Mouse (Mus musculus): ENCODE data around the gene Col1a2. TPM values are rescaled to one million over a fixed set of nuclear protein-coding genes. Genes with fewer than 3 reads are reported as not detected.

Gene Col1a2
- total RNA-seq, 1 experiment from 2014 or later = not detected

DNA sequence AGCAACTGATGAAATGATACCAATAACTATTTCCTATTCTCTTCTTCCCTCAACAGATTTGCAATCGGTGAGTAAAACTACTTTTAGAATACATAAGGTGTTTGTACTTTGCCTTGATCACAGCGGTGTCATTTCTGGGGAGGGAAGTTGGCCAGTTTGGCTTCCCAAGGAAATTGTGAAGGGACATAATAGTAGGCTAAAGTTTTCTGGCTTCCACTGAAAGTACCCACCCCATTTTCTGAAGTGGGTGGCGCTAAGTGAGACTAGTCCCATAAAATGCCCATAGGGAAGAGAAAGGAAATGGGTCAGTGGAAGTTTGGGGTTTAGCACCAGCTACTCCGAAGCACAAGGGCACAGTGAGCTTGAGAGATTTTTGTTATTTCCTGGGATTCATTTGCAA is 3.7 kb downstream of the Col1a2 start:
- ATAC-seq (ENCODE audit: extremely low read depth, insufficient number of reproducible peaks, low FRiP score, poor library complexity, severe bottlenecking) = no peak

DNA sequence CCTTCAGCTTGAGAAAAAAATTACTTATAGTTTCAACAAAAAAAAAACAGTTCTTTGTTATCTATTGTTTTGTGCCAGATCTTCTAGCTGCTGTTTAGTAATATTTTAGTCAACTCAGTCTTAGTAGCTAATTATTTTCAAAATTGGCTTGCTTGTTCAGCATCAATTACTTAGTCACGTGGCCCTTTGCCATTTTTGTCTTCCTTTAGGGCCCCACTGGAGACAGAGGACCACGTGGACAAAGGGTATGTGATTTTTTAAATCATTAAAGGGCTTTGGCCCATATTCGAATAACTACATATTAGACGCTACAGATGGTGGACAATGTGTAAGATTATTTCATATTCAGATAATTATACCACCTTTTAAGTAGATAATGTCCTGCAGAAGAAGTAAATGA is 4.8 kb downstream of the Col1a2 start:
- ATAC-seq (ENCODE audit: extremely low read depth, insufficient number of reproducible peaks, low FRiP score, poor library complexity, severe bottlenecking) = no peak

DNA sequence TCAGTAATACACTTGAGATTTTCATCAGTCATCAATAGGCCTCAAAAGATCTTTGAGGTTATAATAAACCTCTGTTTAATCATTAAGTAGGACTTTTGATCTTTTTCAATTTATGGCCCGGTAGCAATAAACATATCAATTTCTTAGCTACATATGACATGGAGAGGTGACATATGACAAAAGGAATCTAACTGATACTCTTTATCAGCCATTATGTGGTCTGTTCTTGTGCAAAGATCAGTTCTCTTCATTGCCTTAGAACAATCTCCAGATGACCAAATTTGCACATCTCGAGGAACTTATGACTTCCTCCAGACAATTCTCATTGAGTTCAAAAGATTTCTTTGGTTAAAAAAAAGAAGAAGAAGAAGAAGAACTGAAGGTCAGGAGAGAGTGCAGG is 10.1 kb downstream of the Col1a2 start:
- ATAC-seq (ENCODE audit: extremely low read depth, insufficient number of reproducible peaks, low FRiP score, poor library complexity, severe bottlenecking) = no peak

DNA sequence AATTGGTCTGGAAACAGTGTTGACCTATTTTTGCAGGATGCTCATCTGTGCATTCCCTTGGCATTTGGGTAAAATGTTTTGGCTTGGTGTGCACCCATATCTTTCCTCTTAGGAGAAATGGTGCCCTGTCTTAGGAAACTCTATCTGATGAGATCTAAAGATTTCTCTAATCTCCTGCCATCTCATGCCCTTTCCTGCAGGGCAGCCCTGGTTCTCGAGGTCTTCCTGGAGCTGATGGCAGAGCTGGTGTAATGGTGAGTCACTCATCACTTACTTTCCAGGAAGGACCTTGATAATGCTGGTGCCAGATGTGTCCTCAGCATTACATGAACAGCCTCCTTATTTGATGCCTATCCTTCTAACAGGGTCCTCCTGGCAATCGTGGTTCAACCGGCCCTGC is 16.4 kb downstream of the Col1a2 start:
- no peak for ATAC-seq (ENCODE audit: extremely low read depth, insufficient number of reproducible peaks, low FRiP score, poor library complexity, severe bottlenecking)

DNA sequence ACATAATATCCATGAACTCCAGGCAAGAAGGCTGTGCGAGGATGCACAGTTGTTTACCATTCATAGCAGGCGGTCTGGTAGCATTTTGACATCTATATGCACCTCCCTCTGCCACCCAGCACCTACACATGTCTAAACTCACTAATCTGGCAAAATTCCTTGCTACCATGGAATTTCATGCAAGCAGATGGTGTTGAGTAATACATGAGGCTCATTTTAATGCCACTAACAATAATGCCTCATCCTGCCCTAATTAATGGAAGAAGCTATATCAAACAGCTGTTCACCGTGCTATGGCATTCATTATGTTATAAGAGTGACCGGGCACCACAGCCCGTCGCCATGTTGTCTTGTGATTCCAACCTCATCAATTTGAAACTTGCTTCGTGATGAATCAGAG is 23.8 kb downstream of the Col1a2 start:
- ATAC-seq (ENCODE audit: extremely low read depth, insufficient number of reproducible peaks, low FRiP score, poor library complexity, severe bottlenecking) = no peak

DNA sequence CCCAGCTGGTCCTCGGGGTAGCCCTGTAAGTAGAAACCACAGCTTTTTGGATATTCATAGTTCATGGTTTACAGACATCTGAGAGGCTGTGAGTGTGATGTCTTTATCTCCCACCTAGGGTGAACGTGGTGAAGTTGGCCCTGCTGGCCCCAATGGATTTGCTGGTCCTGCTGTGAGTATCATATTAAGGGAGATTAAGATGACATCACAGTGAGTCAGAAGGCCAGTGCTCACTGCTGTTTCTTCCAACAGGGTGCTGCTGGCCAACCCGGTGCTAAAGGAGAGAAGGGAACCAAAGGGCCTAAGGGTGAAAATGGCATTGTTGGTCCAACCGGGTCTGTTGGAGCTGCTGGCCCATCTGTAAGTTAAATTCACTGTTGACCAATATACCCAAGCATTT is 26.4 kb downstream of the Col1a2 start:
- ATAC-seq (ENCODE audit: extremely low read depth, insufficient number of reproducible peaks, low FRiP score, poor library complexity, severe bottlenecking) = no peak

DNA sequence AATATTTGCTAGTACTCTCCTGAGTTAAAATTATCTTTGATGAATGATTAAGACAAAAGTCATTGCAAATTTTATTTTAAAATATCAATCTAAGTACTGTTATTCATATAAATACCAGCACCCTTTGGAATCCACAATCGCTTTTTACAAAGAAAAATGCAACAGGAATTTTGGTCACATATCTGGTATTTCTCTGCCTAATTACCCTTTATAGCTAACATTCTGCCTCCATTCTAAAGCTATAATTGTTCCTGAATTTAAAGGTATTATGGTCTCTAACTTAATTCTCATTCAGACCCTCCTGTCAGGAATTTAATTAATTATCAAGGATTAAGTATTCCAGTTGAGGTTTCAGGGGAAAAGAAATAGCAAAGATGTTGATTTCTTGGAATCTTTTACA is 28.3 kb downstream of the Col1a2 start:
- no peak for ATAC-seq (ENCODE audit: extremely low read depth, insufficient number of reproducible peaks, low FRiP score, poor library complexity, severe bottlenecking)

DNA sequence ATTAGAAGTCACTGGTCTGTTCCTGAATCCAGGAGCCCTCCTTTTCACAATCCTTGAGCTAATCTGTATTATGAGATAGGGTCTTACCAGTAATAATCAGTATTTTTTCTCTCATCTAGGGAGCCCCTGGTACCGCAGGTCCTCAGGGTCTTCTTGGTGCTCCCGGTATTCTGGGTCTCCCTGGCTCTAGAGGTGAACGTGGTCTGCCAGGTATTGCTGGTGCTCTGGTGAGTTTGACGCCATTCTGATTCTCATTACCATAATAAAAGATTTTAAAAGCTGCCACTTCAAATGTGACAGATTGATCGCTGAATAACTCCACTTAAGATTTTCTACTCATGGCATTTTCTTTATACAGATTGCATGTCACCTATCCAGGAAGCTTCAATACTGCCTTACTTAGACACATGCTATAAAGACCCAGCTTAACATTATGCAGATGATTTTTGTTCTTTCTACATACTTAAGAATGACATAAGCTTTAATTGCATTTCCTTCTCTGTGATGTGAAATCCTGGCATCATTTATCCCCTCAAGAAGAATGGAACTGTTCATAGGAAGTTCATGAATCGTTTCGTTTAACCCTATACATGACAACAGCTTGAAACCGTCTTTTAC is 30.0 kb downstream of the Col1a2 start:
- ATAC-seq (ENCODE audit: extremely low read depth, insufficient number of reproducible peaks, low FRiP score, poor library complexity, severe bottlenecking) = no peak

DNA sequence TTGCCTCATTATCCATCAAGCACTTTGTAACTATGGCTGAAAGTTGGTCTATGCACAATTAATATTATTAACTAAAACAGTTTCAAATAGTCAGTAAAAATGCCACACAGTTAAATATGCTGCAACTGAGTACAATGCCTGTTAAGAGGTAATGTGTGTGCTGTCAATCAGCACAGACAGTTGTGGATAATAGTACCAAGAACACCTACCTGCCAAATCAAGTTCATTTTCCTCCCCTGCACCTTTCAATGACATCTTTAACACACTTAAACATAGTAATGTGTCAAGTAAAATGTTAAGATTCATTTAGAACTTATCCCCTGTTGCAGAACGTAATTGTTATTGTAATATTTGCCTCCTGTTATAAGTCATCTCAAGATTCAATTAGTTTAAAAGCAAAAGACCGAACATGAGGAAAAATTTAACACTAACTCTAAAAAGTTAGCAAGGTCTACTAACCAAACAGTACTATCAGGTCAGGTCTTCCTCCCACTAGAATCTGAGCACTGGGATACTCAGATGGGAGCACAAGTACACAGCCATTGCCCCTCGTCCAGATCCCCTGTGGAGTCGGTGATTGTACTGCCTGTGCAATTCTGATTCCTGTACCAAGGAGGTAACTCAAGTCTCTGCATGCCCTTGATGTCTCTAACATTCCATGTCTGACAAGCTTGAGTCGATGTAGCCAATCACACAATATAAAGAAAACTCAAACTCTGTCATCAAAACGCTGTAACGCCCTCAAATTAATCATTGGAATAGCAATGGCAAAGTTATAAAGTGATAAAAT is 37.5 kb downstream of the Col1a2 start:
- ATAC-seq (ENCODE audit: extremely low read depth, insufficient number of reproducible peaks, low FRiP score, poor library complexity, severe bottlenecking) = no peak

DNA sequence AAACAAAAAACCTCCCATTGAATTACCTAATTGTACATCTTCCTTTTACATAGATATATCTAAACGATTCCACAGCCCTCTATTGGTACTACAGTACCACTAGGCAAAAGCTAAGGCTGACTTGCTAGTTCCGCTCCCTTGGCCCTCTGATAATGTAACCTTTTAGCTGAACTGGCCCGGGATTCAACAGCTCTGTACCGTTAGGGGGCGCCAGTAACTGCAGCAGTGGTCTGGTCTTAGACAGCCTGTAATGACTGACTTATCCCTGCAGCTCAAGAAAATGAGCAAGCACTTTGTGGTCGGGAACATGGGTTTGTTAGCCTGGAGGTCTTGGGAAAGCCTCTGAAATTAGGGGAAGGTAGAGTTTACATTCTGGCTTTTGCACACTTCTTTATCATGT is 39.9 kb downstream of the Col1a2 start:
- peak; percentile 39; the same call in 1 of the 2 replicates for ATAC-seq (ENCODE audit: extremely low read depth, insufficient number of reproducible peaks, low FRiP score, poor library complexity, severe bottlenecking)

DNA sequence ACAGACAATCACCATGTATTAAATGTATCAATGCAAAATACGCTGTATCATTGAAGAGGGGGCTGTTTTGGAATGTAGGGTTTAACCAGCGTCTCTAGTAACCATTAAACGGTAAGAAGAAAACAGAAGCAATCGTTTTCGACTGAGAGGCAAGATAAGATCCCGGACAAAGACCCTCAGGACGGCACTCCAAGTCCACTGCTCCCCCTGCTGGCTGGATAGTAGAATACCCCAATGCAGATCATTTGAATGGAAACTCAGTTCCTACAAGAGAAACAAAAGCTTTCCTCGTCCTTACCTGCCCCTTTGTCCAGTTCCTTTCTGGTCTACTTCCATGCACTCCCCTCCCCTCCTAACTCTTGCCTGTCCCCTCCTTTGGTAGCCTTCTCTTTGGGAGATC is 41.1 kb downstream of the Col1a2 start:
- peak; percentile 58; the same call in 1 of the 2 replicates for ATAC-seq (ENCODE audit: extremely low read depth, insufficient number of reproducible peaks, low FRiP score, poor library complexity, severe bottlenecking)

DNA sequence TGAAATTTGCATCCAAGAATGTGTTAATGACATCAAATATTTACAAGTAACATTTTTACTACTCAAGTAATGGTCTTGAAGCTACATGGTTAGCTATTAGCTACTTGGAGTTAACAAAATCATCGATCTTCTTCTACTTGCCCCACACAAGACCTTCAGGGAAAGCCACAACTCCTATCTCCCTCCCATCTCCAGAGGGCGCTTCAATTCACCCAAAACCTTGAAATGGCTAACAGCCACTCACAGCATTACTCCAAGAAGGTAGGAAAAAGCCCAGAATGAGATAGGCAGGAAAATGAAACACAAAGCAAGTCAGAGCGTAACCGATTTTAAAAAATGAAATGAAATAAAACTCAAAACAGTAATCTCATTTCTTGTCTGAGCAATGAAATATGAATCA is 44.3 kb downstream of the Col1a2 start:
- no peak for ATAC-seq (ENCODE audit: extremely low read depth, insufficient number of reproducible peaks, low FRiP score, poor library complexity, severe bottlenecking)

DNA sequence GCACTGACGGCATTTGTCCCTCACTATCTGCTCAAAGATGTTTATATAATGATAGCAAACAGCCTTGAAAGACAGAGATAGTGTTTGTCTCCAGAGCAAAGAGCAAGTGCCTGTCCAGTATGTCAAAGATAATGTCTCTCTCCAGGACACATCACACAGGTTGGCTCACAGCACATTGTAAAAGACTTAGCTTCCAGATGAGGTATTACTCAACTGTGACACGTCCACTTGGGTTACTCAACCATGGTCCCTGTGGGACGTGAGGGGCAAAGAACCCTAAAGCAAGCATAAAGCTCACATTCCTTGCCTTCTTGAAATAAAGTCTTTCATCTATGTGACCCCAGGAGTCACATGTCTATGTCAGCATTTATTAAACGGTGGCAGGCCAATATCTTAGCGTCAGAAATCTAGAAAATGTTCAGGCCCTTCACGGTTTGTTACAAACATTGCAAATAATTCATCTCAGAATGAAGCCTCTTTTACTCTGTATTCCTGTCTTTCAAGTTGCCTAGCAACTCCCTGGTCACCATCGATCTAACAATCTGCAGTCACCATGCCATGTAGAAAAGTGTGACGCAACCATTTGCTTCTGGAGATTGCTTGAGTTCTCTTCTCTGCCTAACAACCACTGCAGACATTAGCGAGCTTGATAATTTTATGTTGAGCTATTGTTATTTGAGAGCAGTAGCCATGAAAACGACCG is 45.4 kb downstream of the Col1a2 start:
- no peak for ATAC-seq (ENCODE audit: extremely low read depth, insufficient number of reproducible peaks, low FRiP score, poor library complexity, severe bottlenecking)

DNA sequence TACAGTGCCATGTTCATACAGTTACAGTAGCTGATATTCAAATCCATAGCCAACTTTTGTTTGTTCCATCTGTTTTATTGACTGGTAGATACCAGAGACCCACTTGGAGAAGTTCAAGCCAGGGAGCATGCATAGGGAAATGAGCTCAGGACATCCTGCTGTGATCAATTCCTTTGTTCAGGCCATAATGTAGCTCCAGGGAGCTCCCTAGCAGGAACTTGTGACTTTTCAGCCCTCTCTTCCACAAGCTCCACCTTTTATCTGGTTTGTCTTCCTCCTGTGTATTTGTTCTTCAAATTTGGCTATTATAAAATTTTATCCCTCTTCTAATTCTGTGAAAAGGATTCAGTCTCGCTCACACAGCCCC is 45.9 kb downstream of the Col1a2 start:
- ATAC-seq (ENCODE audit: extremely low read depth, insufficient number of reproducible peaks, low FRiP score, poor library complexity, severe bottlenecking) = no peak

DNA sequence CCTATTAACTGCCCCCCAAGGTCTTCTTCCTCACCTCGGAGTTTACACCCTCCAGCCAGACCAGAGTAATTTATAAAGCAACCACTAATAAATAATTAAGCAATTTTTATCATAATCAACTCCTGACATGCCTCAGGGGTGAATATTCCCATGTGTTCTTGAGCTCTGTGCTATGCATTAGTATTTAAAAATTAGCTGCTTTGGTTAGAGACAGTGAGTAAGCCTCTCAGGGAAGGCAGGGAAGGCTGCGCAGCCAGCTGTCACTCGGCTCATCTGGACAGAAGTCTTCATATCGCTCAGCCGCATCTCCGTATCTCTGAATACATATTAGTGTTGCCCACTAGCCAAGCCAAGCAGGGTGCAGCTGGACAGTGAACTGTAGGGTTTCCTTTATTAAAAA is 50.8 kb downstream of the Col1a2 start:
- no peak for ATAC-seq (ENCODE audit: extremely low read depth, insufficient number of reproducible peaks, low FRiP score, poor library complexity, severe bottlenecking)

DNA sequence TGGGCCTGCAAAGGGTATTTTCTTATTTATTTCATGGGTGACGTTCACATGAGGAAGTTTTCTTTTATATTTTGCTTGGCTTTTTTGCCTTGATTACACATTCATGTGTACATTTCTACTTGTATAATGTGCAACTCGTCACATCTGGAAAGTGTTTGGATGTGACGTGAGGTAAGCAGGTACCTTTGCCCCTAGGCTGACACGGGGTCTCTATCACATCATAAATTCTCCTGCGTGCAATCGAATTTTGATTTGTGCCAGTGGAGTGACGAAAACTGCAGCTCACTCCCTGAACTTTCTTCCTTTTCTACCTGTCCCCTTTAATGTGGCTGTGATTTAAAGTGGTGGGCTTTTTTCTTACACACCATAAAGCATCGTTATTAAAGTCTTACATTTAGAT is 52.5 kb downstream of the Col1a2 start:
- ATAC-seq (ENCODE audit: extremely low read depth, insufficient number of reproducible peaks, low FRiP score, poor library complexity, severe bottlenecking) = no peak

DNA sequence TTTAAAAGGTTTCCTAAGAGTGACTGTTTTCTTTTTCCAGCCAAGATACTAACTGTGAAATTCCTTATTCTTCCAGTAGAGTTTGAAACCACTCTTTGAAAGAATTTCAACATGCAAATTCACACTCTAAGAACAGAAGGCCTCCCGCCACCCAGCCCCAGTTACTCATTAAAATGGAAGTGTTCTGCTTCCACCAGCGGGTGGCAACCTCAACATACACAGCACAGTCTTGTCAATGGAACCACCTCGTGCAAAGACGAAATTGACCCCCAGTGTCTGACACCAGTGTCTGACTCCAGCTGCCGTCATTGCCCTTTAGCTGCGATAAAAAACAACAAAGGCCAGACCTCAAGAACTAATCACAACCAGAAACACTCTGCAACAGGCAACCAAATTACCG is 53.1 kb downstream of the Col1a2 start:
- 0 out of 2 replicates have a peak, but pooled peaks have one; percentile 41 for ATAC-seq (ENCODE audit: extremely low read depth, insufficient number of reproducible peaks, low FRiP score, poor library complexity, severe bottlenecking)

DNA sequence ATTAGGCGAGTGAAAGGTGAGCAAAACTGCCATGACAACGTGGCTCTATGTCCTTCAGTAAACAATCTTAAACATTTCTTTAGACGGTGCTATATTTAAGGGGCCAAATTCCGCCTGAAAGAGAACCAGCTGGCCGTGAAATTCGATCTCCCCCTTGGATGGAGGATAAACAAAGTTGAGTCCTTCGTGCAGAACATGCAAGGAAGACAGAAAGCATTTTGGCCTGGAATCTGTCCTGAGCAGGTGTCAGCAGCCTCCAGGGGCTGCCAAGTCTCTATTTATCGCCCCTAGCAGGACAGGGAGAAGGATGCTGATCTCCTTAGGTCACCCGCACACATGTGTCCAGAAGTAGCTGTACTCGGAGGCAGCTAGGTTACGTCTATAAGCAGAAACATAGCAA is 56.5 kb downstream of the Col1a2 start:
- no peak for ATAC-seq (ENCODE audit: extremely low read depth, insufficient number of reproducible peaks, low FRiP score, poor library complexity, severe bottlenecking)

DNA sequence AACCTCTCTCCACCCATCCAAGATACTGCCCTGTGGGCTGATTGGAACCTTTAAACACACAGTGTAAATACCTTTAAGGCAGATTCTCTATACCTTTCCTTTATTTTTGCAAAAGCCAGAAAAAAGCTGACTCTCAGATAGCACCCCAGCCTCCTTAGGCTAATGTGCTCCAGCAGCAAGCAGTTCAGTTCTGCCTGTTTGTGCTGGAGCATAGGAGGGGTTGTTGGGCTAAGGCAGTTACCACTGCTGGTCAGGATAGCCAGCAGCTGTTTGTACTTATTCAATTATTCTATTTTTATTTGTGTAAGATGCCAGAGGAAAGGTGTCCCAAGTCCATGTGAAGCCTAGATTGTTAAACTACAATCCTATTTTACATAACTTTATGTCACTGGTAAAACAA is 57.0 kb downstream of the Col1a2 start:
- no peak for ATAC-seq (ENCODE audit: extremely low read depth, insufficient number of reproducible peaks, low FRiP score, poor library complexity, severe bottlenecking)

DNA sequence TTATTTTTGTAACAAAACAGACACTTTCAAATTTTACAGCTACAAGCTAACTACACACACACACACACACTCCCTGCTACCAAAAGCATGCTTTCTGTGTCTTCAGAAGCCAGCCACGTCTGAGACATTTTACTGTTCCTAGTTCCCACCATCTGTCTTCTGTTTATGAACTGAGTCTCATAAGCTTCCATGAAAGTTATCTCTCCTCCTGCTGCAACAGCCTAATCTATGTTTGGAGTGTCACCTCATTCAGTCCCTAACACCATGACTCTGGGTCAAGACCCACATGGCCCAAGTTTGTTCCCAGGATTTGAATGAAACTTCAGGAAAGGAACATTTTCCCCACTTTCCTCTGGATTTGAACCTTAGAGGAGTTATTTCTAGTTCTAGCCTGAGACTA is 57.8 kb downstream of the Col1a2 start:
- no peak for ATAC-seq (ENCODE audit: extremely low read depth, insufficient number of reproducible peaks, low FRiP score, poor library complexity, severe bottlenecking)

Data from neutrophil, adult 5-6 weeks (primary cell).